Mouse (Mus musculus) lung, postnatal 0 days (tissue): Measurements from ENCODE around the gene Wwc2.

Experiments used
- CTCF ChIP-seq: IDR thresholded peaks from 2 replicates; pipeline ENCODE4 v1.5.1; 2016; ENCODE audit warnings: antibody characterized with exemption, mild to moderate bottlenecking
- EP300 ChIP-seq: IDR thresholded peaks from 2 replicates; pipeline ENCODE4 v1.6.1; 2016; ENCODE audit warnings: antibody characterized with exemption, mild to moderate bottlenecking, control low read depth

- TF ChIP-seq EP300 = no peak
- TF ChIP-seq CTCF = no peak
Measured at GRCm38 (mm10) chr8:47909681-47910080, 81.0 kb downstream of the Wwc2 start.
